Mouse (Mus musculus): ENCODE results near the gene Rab11fip5.

The Rab11fip5 gene

DNA sequence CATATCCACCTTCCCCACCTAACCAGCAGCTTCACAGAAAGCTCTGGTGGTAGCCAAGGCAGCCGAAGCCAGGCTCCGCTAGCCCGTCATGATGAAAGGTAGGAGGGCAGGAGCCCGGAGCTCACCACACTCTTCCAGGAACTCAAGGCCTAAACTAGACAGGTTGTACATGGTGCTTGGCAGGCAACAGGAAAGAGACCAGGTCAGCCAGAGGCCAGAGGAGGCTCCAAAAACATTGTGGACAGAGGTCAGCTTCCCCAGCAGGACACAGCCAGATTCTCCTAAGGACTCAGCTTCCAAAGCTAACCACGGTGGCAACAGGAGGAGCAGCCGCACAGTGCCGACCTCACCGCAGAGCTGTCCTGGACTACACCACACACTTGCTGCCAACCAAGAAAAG lies 31.4 kb downstream of the Rab11fip5 start:
- DNase-seq, result no peak

DNA sequence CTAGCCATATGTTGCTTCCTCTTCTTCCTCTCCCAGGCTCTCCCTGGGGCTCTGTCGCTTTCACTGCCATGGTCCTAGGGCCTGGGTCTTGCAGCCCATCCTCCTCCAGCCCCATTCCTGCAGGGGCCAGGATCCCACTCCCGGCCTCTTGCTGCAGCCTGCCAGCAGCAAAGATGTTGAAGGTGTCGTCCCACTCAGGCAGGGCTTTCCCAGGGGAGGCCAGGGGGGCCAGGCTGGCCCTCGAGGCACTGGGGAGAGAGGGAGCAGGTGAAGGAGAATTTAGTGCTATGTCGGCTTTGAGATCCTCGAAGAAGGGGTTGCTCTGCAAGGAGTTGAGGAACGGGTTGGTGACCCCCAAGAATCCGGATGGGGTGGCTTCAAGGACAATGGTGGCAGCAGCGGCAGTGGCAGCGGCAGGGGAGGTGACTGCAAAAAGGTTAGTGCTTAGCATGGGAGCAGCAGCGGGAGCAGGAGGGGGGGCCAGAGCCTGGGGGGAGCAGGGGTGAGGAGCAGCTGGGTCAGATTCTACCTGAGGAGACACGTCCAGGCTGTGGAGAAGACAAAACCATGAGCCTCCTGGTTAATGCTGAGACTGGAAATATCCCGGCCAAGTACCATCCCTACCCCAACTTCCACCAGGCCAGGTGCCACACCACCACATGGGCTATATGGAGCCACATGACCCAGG lies 32.5 kb downstream of the Rab11fip5 start:
- no peak for DNase-seq

DNA sequence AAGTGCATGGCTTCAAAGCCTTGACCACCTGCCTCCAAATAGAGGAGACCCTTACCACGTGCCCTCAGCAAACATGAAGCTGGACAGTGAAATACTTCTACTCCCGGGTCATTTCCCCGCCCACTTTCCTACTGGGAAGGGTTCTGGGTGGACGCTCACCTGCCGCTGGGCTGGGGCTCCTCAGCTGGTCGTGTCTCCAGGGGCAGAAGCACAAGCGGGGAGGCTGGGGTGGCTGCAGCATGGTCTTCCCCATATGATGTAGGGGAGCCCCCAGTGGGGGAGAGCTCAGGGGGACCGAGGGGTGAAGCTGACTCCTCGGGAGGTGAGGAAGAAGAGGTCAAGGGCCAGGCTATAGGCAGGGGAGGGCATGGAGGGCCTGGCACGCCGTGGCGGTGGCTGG lies 34.2 kb downstream of the Rab11fip5 start:
- no peak for DNase-seq

DNA sequence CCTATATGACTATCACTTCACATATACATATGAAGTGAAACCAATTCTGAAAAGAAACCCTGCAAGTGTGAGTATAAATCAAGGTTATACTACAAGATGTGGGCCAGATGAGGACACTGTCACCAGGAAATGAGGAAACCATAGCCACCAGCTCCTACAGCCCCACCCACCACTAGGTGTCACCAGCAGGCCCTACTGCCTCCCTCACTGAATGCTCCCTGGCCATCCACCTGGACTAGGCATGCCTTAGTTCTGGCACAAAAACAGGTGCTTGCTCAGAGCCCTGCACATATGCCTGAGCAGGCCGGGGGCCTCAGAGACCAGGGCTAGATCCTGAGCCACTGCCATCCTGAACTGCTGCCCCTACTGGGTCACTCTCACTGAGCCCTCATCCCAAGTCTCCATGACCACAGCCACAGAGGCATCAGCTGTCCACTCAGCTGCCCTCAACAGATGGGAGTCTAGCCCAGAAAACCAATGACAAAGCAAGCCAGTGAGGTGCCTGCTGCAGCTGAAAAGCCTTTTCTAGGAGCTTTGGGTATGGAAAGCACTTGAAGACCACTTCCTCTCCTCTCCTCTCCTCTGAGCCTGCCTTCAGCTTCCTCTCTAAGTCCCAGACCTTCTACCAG lies 35.0 kb downstream of the Rab11fip5 start:
- DNase-seq, result peak; percentile 77

DNA sequence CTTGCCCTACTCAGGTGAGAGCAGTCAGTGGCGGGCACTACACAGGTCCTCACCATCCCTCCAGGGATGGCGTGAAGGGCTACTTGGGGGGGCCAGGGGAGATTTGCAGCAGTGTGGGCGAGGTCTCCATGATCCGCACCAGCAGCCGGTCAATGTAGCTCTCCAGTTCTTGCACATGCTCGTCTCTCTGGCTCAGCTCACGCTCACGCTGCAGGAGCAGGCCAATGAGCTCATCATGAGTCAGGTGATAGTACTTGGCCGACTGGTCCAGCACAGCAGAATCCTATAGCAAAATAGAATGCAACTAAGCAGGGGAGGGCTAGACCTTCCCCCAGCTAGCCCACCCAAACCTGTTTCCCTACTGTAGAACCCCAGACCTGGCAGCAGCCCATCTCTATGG lies 37.5 kb downstream of the Rab11fip5 start:
- no peak for DNase-seq

DNA sequence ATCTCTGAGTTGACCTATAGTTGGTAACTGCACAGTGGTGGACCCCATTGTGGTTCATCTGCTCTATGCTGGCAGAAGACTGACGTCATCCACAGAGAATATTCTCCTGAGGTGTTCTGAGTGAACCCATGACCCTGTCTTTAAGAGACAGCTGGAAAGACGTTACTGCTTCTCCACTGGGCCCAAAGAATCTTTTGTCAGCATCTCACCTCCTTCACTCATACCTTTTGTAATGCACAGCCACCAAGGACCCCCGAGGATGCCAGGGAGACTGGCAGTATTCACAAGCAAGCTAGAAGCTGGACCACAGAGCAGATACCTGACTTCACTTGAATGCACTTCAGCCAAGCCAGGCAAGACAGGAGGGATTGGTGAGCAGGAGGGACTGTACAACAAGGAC lies 39.1 kb downstream of the Rab11fip5 start:
- DNase-seq, result no peak

DNA sequence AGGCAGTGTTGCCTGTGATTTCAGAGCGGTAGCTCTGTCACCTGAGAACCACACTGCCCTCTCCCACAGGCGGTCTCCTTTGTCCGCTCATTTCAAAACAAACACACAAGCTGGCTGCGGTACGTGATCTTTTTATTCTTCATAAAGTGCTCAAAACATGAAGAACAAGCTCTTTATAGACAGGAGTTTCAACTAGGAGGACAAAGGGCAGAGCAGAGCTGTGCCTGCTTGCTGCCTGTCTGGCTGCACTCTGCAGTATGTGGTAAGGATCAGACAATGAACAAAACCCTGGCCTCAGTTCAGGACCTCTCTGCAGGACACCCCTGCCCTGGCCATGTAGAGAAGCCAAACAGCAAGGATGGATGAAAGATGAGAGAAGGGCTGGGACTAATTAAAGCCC lies 39.6 kb downstream of the Rab11fip5 start:
- DNase-seq, result no peak

DNA sequence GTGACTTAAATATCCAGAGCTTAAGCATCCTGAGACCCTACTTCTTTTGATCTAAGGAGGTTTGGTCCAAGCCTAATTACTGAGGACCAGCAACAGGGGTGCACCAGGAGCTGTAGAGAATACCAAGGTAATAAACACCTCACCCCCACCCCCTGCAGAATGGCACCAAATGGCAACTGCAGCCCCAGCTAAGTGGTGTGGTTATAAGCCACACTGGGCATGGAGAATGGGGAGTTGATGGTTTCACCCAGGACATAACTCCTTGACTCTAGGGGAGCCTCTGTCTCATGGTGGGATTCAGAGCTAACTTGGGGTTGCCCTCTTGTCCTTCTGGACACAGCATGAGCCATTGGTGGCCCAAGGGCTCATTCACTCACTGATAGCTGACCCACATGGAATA lies 40.2 kb downstream of the Rab11fip5 start:
- no peak for DNase-seq

DNA sequence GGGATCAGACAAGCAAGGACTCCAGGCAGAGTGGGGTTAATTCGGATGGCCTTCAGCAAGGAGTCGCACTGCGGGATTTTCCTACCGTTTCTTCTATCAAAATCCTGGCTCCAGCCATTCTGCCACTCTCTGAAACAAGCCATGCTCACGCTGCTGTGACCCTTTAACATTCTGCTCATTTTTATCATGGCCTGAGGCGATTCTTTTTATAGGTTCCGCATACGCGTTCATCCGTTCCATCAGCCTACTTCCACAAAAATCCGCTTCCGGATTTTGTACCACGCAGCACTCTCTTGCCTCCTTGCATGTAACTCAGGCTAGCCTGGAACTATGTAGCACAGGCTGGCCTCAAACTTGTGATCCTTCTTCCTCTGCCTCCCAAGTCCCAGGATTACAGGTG lies 40.7 kb downstream of the Rab11fip5 start:
- no peak for DNase-seq

DNA sequence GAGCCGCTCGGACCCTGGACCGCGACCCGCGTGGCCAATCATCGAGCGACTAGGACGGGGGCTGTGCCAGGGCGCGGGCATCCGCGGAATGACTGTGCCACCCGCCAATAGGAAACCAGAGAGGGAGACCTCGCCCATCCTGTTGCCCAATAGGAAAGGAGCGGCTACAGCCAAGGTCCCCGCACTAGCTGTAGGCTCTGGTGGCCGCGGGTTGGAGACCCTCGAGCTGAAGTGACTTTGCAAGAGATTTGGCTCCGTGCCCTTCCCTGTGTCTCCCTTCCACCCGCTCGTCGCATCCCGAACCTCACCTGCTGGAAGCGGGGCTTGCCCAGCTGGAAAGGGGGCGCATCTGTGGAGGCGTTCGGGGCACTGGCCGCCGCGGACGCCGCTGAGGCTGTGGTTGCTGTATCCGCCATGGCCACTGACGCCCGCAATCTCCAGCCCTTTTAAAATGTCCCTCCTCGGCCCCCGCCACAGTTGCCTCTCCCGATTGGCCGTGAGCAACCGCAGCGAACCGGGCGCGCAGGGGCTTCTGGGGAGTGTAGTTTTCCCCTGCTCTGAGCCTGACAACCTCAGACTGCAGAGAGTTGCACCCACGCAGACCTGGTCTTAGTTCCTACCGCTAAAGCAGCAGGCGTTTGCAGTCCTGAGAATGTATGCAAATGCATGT lies 41.3 kb downstream of the Rab11fip5 start, which contains the start of gene Sfxn5:
Gene Sfxn5 (minus strand): TSS at position 423 of the 670 bp plus-strand sequence.
- DNase-seq, result peak; percentile 98

DNA sequence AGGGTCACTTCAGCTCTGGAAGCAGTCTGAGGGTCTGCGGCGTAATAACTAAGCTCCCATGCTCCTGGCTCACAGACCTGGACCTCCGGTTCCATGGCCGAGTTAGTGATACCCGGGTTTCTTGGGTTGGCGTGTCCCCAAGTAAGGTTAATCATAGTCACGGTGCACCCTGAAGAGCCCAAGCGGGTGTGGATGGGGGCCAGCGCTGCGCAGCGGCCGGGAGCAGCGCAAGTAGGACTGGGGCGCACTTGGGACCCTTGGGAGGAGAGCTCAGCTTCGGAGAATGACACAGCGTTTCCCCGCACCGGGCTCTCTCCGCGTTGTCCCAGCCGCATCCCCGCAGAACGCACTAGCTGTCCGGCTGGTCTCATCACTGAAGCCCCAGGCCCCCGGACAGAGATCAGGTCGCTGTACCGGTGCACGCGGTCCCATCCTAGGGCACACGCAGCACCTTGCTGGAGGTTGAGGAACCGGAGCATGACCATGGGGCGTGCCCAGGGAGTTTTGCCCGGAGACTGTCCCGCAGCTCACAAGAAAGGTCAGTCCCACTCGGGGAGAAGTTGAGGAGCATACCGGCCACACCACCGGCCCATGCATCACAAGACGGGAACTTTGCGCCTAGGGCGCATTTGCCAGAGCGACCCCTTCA lies 42.0 kb downstream of the Rab11fip5 start:
- DNase-seq, result no peak

DNA sequence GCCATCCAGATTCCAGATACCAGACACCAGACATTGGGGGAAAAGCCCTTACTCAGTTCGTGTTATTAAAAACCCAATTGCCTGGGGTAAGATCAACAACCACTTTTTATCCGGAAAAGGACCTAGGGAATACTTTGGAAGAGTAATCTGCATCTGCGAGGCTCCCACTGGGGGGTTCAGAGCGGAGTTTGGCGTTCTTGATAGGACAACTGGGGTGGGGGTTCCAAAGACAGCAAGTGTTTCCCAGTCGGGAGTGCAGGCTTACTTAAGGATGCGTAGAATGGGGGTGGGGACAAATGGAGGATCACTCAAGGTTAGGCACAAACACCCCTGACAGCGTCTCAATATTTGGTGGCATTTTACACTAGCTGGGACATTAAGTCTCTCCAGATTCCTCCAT lies 42.7 kb downstream of the Rab11fip5 start:
- no peak for DNase-seq

DNA sequence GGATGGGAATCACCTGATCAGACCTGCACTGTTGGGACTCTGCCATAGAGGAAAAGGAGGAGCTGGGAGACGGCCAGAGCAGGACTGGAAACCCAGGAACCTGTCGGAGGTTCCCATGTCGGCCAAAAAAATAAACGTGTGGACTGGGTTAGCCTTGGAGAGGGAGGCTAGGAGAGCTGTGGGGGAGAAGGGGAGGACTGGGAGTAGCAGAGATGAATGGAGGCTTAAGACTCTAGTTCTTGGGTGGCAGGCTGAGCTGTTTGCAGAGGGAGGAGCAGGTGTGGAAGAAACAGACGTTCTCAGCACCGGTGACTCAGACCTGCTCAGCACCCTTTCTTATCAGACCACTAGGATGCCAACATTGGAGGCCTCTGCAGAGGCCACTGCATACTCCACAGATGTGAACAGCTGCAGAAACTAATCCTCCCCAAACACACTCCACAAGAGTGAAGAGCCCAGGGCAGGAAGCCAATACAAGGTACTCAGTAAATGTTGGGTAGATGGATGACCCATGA lies 43.2 kb downstream of the Rab11fip5 start:
- no peak for DNase-seq

DNA sequence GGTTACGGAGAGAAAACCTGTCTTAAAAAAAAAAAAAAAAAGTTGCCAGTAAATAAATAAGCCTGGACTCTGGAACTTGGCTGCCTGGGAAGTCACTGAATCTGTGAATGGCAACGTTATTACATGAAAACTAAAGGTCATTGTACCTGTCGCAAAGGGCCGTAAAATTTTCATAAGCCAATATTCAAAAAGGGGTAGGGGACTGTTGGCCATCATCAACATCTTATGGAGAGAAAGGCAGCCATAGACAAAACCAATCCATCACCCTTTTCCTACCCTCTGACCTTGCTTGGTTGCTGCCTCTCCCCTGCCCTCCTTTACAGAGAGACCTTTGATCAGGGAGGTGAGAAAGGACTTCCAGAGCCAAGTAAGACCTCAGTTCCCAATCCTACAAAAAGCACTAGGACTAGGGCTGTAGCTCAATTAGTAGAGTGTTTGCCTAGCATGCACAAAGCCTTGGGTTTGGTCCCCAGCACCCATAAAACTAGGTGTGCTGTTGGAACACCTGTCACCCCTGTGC lies 44.7 kb downstream of the Rab11fip5 start:
- no peak for DNase-seq

DNA sequence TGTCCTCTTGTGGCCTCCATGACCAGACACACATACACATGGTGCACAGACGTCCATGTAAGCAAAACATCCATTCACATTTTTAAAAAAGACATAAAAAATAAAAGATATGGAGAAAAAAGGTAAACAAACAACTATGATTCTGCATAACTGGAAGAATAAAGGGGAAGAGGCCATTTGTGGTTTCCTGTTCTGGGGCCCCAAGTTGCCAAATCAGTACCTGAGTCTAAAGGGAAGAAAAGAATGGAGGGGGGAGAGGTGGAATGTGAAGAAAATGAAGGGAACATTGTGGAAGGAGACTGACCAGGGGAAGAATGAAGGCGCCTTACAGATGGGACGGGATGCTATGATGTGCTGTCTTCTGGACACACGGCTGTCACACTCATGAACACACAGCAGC lies 47.9 kb downstream of the Rab11fip5 start:
- no peak for DNase-seq

DNA sequence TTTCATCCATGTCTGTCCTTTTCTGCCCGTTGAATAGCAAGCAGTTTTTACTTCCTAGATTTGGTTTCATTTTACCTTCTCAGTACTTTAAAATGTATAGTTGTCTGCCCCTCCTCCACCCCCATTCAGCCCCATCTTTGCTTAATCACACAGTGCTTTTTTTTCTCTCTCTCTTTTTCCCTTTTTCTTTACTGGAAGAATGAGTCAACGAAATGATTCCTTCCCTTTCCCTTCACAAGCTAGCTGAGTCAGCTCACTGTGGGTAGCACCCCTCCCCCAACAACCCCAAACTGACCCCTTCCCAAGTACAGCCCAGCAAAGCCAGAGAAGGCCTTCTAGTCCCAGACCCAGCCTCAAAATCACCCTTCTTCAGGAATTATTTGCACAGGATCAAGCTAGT lies 49.3 kb downstream of the Rab11fip5 start:
- DNase-seq, result no peak

DNA sequence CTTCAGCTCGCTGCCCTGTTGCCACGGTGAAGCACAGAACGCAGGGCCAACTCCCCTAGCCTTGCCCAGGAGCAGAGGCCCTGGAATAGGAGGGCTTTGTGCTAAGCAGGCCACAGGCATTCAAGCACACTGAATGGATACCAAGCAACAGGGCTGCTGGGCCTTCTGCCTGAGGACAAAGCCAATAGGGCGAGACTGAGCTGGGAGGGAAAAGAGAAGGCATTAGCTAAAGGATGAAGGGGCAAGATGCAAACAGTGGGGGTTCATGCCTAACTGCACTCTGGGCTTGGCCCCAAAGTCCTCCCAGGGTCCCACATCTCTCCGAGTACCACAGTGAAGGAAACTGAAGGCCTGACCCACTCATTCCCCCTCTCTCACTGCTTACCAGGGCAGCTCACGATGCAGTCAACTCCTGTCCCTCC lies 54.0 kb downstream of the Rab11fip5 start:
- DNase-seq, result no peak

DNA sequence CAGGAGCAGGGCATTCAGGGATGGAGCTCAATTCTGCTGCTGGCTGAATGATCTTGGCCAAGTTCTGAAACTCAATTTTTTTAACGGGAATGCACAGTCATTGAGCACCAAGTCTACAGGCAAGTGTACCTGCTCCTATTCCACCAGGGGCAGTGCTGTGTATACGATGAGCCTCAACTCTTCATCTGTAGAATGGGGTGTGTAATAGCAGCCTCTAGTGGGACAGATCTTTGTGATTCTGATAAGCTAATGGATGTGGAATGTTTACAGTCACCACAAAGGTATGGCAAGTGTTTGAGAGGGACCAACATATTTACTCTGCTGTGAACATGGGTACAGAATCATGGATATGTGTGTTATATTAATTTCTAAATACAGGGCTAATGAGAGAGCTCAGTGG lies 58.2 kb downstream of the Rab11fip5 start:
- no peak for DNase-seq

DNA sequence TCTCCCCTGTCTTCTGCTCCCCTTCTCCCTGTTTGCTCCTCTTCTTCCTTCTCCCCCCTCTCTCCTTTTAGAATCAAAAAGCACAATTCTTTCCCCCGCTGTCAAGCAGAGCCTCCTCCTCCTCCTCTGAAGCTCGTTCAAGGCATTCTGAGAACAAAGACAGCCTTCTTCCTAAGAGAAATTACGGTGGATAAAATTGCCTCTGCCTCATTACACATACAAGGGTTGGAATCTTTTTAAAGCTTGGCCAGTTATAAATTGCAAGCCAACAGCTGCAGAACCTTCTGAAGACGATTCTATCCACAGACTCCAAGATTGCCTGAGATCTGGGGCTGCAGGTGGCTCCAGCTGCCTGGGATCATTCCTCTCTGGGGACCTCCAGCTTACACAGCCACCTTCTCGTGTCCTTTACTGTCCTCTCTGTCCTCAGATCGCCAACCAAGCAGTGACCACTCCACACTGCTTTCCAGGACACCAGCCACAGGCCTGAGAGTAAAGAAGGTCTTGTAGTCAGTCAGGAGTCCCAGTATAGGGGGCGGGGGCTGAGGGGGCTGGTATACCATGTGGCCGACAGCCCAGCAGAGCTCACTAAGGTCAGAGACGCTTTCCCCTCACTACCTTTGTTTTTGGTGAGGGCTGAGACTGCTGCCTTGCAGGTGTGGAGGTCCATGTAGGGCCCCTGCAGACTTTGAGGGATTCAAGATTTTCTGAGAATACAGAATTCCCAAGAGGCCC lies 60.2 kb downstream of the Rab11fip5 start:
- no peak for DNase-seq

DNA sequence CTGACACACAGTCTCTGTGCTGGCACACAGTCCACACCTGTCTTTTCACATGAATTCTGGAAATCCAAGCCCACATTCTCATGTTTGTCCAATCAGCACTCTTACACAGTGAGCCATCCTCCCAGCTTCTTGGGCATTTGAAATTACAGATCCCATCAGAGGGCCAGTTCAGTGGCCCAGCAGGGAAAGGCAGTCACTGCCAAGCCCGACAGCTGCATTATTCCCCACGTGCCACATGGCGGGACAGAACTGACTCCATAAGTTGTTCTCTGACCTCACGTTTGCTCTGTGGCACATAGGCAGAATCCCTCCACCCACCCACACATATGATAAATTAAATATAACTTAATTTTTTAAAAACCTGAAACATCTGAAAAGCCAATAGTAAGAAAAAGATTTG lies 66.5 kb downstream of the Rab11fip5 start:
- DNase-seq, result no peak

DNA sequence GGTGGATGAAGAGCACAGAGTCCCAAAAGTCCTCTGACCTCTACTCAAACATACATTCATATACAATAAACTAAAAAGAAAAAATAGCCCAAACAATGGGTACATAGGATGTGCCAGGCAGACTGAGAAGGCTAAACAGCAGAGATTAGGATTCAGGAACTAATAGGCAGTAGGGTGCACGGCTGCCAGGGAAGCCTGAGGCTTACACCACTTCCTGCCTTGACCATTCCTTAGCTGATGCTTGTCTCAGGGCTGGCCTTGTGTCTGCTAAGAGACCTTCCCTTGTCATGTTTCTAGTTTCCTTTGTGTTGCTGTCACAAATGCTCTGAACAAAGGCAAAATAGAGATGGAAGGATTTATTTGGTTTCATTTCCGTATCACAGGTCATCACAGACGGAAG lies 68.1 kb downstream of the Rab11fip5 start:
- no peak for DNase-seq

DNA sequence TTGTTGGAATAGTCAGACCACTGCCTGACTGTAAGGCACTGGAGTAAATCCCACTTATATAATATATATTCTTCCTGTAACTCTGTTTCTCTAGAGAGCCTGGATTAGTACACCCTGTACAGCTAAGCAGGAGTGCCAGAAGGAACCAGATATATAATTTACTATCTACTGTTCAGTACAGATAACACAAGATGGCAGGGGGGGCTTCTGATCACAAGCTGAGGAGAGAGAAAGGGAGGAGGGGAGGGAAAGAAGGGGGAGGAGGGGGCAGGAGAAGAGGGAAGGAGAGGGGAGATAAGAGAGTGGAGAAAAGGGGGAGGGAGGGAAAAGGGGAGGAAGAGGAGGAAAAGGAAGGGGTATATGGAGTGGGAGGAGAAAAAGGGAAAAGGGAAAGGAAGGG lies 68.6 kb downstream of the Rab11fip5 start:
- DNase-seq, result no peak

DNA sequence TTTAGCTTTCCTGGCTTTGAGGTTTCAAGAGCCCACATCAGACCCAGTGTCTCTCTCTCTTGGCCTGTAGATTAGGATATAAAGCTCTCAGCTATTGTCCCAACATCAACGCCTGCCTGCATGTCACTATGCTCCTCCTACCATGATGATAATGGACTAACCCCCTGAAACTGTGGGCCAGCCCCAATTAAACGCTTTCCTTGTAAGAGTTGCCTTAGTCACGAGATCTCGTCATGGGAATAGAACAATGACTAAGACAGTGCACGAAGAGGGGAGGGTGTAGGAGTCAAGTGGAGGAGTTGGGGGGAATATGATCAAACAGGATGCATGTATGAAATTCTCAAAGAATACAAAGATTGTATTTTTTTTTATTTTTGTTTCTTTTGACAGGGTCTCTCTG lies 69.5 kb downstream of the Rab11fip5 start:
- no peak for DNase-seq

Measured in kidney, postnatal 10 days (tissue).